Mouse (Mus musculus): Measurements from ENCODE around the gene Lmntd1. TPM values are rescaled to one million over a fixed set of nuclear protein-coding genes. Genes with fewer than 3 reads are reported as not detected.

Gene Lmntd1
- polyA plus RNA-seq, 1 experiment from 2014 or later: 0.78 TPM

DNA sequence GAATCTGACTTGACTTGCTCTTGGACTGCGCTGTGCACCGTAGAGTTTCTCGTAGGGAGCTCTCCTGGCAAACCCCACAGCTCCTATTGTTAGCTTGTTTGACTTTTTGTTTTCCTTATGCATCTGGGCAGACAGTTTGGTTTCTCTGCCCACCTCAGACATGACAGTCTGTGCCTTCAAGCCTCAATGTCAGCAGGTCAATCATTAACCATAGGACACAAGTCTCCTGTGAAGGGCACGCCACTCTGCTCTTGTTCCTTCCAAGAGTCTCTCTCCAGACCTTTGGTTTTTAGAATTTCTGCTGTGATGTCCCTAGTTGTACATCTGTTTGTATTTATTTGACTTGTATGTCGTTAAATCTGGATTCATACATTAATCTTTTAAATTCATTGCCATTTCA, 63.1 kb downstream of the Lmntd1 start:
- Histone ChIP-seq H3K27me3 (no peaks in the 10 kb centered on the region), H3K27ac (no peak overlapping the region), H3K9me3 (no peaks in the 10 kb centered on the region), H3K9ac (replicated peaks) (no peak overlapping the region), H3K4me2 (replicated peaks) (no peak overlapping the region), H3K4me3 (replicated peaks) (no peak overlapping the region), H3K36me3 (no peaks in the 10 kb centered on the region), H3K4me1 (replicated peaks) (peaks cover 2% of the 10 kb centered on the region; the same call in 1 of the 2 replicates)
- WGBS: 87% methylated on average over 5 of the region's 5 CpGs
- ATAC-seq: no peak

DNA sequence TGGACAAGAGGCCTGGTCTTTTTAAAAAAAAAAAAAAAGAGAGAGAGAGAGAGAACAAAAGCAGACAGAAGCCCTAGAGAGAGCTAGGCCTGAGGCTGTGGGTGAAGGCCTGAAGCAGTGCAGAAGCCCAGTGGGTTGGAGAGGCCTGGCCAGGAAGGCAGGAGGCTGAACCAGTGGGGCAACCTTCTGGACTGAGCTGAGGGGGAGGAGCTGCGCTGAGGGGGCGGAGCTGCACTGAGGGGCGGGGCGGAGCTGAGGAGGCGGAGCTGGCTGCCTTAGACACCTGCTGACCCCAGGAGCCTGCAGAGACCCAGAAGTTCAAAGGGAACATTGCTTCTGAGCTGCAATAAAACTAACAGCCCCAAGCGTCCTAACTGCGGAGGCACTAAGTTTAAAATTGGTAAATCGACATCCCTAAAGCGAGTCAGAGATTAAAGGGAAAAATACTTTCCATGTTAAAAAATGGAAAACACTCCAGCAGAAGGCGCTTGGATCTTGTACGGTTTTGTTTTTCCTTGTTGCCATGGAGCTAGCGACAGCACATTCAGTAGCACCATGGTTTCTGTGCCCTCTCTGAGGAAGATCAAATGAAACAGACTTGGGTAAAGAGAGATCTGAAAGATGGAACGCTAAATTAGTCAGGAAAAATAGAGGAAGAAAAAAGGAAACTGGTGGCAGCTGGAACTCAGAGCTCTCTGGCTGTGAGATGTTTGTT, 68.0 kb downstream of the Lmntd1 start:
- no peak overlapping the region for H3K4me3 ChIP-seq (replicated peaks)
- 0 out of 2 replicates have a peak, but pooled peaks cover 4% of the 10 kb centered on the region for H3K36me3 ChIP-seq
- no peak overlapping the region for H3K9ac ChIP-seq (replicated peaks)
- H3K27ac ChIP-seq: no peak overlapping the region
- peaks cover 6% of the 10 kb centered on the region; the same call in 1 of the 2 replicates for H3K4me1 ChIP-seq (replicated peaks)
- H3K4me2 ChIP-seq (replicated peaks): no peak overlapping the region
- no peaks in the 10 kb centered on the region for H3K27me3 ChIP-seq
- peaks cover 9% of the 10 kb centered on the region for H3K9me3 ChIP-seq
- peak; percentile 80 for ATAC-seq
- WGBS: 22% methylated on average over 13 of the region's 13 CpGs

DNA sequence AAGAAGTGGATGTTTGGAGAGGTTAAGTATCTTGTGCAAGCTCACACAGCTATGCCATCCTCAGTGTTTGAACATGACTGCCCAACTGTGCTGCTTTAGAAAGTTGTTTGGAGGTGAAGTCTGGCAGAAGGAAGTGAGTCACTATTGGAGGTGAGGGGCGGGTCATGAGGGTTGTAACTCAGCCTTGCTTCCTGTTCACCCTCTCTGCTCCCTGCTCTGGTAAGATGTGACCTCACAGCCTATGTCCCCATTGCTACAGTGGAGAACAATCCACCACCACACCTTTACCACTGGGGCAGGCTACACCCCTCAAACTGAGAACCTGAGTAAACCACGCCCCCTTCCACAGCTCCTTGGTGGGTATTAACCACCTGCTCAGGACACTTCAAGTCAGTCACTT, 69.3 kb downstream of the Lmntd1 start:
- 97% methylated on average over 2 of the region's 2 CpGs for WGBS
- no peak; the same call in 1 of the 2 replicates for ATAC-seq

DNA sequence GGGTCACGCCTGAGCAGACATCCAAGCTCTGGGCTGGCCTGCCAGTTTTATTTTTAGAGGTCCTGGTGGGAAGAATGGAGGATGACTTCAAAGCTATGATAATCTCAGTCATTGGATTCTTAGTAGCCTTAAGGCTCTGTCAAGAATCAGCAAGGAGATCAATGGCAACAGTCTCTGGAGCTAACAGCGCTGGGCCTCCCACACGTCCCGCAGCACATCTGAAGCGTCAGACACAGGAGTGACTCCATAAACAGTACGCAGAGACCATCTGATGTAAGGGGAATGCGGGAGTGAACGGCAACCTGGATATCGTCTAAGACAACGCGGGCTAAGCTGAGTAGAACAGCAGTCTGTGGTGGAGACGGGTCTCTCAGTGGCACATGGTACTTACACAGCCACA, 69.8 kb downstream of the Lmntd1 start:
- Histone ChIP-seq H3K4me3 (replicated peaks) (no peak overlapping the region), H3K4me2 (replicated peaks) (no peak overlapping the region), H3K4me1 (replicated peaks) (peaks cover 10% of the 10 kb centered on the region; the same call in 1 of the 2 replicates), H3K36me3 (0 out of 2 replicates have a peak, but pooled peaks cover 4% of the 10 kb centered on the region), H3K27me3 (no peaks in the 10 kb centered on the region), H3K9me3 (peaks cover 9% of the 10 kb centered on the region), H3K9ac (replicated peaks) (no peak overlapping the region), H3K27ac (no peak overlapping the region)
- 65% methylated on average over 12 of the region's 12 CpGs for WGBS
- ATAC-seq: peak; percentile 68

More for the DNA sequence above, 69.3 kb downstream of the Lmntd1 start:
- Histone ChIP-seq H3K27me3 (no peaks in the 10 kb centered on the region), H3K4me2 (replicated peaks) (no peak overlapping the region), H3K4me1 (replicated peaks) (peaks cover 6% of the 10 kb centered on the region; the same call in 1 of the 2 replicates), H3K36me3 (0 out of 2 replicates have a peak, but pooled peaks cover 4% of the 10 kb centered on the region), H3K4me3 (replicated peaks) (no peak overlapping the region), H3K27ac (no peak overlapping the region), H3K9me3 (peaks cover 9% of the 10 kb centered on the region), H3K9ac (replicated peaks) (no peak overlapping the region)

DNA sequence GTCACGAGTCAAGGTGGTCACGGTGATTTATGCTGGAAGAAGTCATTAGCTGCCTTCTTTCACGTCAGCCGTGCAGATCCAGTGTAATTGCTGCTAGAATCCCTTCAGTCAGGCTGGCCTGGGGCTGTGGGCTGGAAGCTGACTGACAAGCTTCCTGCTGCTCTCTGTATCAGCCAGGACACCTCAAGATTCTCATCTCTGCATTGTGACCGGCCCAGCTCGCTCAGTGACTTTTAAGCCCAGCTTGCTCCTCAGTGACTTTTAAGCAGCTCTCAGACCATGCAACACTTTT, 74.6 kb downstream of the Lmntd1 start:
- no peak overlapping the region for H3K9ac ChIP-seq (replicated peaks)
- H3K27ac ChIP-seq: no peak overlapping the region
- 0 out of 2 replicates have a peak, but pooled peaks cover 4% of the 10 kb centered on the region for H3K36me3 ChIP-seq
- ATAC-seq: 0 out of 2 replicates have a peak, but pooled peaks have one; percentile 37
- peaks cover 9% of the 10 kb centered on the region for H3K9me3 ChIP-seq
- no peaks in the 10 kb centered on the region for H3K27me3 ChIP-seq
- no peak overlapping the region for H3K4me2 ChIP-seq (replicated peaks)
- H3K4me1 ChIP-seq (replicated peaks): peaks cover 14% of the 10 kb centered on the region; the same call in 1 of the 2 replicates
- 33% methylated on average over 6 of the region's 6 CpGs for WGBS
- no peak overlapping the region for H3K4me3 ChIP-seq (replicated peaks)

DNA sequence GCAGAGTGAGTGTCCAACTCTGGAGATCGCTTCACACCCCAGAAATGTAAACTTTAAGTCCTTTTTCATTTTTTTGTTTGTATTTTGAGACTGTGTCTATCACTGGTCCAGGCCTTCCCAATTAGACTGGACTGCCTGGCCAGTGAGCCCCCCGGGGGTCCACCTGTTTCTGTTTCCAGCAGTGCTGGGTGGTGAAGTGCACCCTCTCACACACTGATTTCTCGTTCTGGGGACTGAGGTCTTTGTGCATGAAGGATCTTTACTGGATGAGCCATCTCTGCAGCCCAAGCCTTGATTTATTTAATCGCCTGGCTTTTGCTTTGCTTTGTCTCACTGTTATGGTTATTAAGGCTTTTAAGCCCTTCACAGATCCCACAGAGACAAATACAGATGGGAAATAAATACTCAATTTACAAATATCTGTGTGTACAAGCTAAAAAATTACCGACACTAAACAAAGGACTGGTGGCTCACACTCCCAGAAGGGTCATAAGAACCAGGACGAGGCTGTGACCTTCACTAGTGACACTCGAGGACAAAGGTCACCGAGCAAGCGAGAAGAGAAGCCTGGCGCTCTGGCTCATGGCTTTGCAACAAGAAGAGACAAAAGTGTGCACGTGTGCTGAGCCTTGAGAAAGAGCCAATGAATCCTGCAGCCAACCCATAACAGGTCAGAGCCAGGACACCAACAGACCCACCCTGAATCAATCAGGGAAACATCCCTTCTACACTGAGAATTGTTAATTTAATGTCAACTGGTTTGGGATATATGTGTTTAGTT, 75.1 kb downstream of the Lmntd1 start:
- H3K27me3 ChIP-seq: no peaks in the 10 kb centered on the region
- no peak overlapping the region for H3K4me3 ChIP-seq (replicated peaks)
- H3K36me3 ChIP-seq: 0 out of 2 replicates have a peak, but pooled peaks cover 4% of the 10 kb centered on the region
- peaks cover 14% of the 10 kb centered on the region; the same call in 1 of the 2 replicates for H3K4me1 ChIP-seq (replicated peaks)
- ATAC-seq: 0 out of 2 replicates have a peak, but pooled peaks have one; percentile 20
- no peak overlapping the region for H3K4me2 ChIP-seq (replicated peaks)
- H3K9ac ChIP-seq (replicated peaks): no peak overlapping the region
- H3K9me3 ChIP-seq: peaks cover 9% of the 10 kb centered on the region
- H3K27ac ChIP-seq: peak overlapping the region; percentile 1; the same call in 1 of the 2 replicates
- 44% methylated on average over 11 of the region's 11 CpGs for WGBS

DNA sequence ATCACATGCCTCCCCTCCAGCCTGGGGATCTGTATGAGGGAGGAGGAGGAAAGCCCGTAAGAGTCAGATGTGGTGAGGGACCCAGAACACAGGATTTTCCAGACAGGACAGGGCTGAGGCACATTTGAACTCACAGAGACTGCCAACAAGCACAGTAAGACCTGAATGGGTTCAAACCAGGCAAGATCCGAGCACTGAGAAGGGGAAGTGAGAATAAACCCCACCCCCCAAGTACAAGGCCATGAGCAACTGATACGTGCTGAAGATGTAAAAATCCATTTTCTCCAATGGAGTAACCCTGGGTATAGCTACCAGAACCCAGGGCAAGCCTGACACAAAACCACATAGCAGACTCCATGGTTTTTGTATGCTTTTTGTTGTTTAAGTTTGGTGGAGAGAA, 83.7 kb downstream of the Lmntd1 start:
- no peak overlapping the region for H3K4me3 ChIP-seq (replicated peaks)
- ATAC-seq: no peak
- no peak overlapping the region for H3K27ac ChIP-seq
- H3K27me3 ChIP-seq: no peaks in the 10 kb centered on the region
- 63% methylated on average over 3 of the region's 3 CpGs for WGBS
- no peaks in the 10 kb centered on the region for H3K4me1 ChIP-seq (replicated peaks)
- H3K36me3 ChIP-seq: no peaks in the 10 kb centered on the region
- no peak overlapping the region for H3K9ac ChIP-seq (replicated peaks)
- H3K4me2 ChIP-seq (replicated peaks): no peak overlapping the region
- H3K9me3 ChIP-seq: no peaks in the 10 kb centered on the region

DNA sequence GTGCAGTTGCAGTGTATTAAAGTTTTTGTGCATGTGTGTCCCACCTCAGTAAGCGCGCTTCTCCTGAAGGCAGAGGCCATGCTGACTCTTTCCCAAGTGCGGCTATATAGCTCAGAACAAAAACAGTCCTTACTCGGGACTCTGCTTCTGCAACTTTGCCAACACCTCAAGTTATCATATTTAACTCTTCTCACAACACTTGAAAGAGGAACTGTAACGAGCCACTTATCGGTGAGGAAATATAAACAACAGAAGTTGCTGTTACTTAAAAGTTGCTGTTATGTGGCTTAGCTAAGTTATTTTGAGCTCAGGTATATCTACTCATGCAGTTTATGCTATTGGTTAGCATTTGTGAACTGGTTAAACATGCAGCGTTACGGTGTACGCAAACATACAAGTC, 90.8 kb downstream of the Lmntd1 start:
- Histone ChIP-seq H3K4me2 (replicated peaks) (no peak overlapping the region), H3K36me3 (no peaks in the 10 kb centered on the region), H3K9me3 (no peaks in the 10 kb centered on the region), H3K27ac (no peak overlapping the region), H3K4me1 (replicated peaks) (peaks cover 4% of the 10 kb centered on the region; the same call in 1 of the 2 replicates), H3K4me3 (replicated peaks) (no peak overlapping the region), H3K9ac (replicated peaks) (no peak overlapping the region), H3K27me3 (no peaks in the 10 kb centered on the region)
- WGBS: 95% methylated on average over 9 of the region's 9 CpGs
- no peak for ATAC-seq

DNA sequence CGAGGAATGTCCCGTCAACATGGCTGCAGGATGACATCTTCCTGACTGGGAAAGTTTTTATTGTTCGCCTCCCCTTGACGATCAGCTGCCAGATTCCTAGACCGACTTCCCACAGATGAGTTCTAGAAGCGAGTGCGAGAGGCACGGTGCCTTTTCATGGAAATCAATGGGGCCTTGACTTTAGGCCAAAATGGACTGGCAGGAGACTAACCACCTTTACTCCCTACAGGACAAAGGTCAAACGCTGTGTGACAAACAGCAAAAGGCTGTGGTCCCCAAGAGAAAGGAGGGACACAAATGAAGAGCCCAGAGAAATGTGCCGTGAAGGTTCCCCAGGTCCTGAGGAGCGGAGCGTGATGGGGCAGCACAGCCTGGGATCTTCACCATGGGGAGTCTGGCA, 91.5 kb downstream of the Lmntd1 start:
- no peak overlapping the region for H3K4me3 ChIP-seq (replicated peaks)
- H3K9ac ChIP-seq (replicated peaks): no peak overlapping the region
- H3K4me1 ChIP-seq (replicated peaks): peaks cover 6% of the 10 kb centered on the region; the same call in 1 of the 2 replicates
- H3K36me3 ChIP-seq: no peaks in the 10 kb centered on the region
- WGBS: 77% methylated on average over 12 of the region's 12 CpGs
- H3K4me2 ChIP-seq (replicated peaks): no peak overlapping the region
- ATAC-seq: no peak
- H3K27me3 ChIP-seq: no peaks in the 10 kb centered on the region
- H3K9me3 ChIP-seq: no peaks in the 10 kb centered on the region
- no peak overlapping the region for H3K27ac ChIP-seq

DNA sequence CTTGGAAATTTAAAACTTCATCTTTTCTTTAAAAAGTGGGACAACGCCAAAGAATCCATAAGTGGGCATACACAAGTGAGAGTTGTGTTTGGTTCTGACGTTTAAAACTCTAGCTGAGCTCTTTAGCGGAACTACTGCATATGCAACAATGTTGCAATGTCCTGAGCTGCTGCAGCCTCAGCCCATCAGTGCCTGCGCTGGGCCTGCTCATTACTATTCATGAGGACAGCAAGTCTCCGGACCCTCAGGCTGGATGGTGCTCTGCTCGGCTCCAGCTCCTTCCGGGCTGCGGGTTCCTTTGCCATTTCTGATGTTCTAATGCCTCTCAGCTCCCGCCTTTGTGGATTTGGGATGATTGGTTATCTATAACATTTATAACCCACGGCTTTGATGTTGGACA, 97.1 kb downstream of the Lmntd1 start:
- no peak overlapping the region for H3K4me3 ChIP-seq (replicated peaks)
- ATAC-seq: peak; percentile 76
- no peak overlapping the region for H3K27ac ChIP-seq
- H3K36me3 ChIP-seq: no peaks in the 10 kb centered on the region
- H3K27me3 ChIP-seq: no peaks in the 10 kb centered on the region
- 31% methylated on average over 10 of the region's 10 CpGs for WGBS
- H3K4me1 ChIP-seq (replicated peaks): peaks cover 20% of the 10 kb centered on the region
- no peak overlapping the region for H3K4me2 ChIP-seq (replicated peaks)
- no peaks in the 10 kb centered on the region for H3K9me3 ChIP-seq
- no peak overlapping the region for H3K9ac ChIP-seq (replicated peaks)

DNA sequence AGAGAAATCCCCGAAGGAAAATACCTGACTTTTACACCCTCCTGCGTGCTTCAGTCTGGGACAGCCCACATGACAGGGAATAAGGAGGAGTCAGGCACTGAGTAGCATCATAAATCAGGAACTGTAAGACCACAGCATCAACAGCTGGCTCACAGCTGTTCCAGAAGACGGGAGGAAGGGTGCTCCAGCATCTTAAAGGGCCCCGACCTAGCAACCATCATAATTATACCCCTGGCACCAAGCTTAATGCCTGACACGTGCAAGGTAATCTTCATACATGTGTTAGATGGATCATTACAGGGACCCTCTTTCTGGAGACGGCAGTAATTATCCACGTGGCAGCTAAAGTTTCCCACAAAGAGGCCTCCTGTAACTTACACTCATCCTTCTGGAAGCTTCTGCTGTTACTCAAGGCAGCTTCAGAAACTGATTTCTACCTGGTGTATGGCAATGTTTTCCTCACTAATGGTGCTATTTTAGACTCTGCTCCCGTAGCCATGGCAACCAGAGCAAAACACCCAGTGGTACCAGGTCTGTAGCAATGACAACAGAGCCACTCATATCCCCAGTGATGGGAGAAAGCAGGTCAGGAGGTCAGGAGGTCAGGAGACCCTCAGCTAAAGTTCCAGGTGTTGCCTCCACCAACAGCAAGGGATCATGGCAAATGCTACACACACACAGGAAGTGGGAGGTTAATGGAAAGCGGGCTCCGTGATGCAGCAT, 98.1 kb downstream of the Lmntd1 start:
- Histone ChIP-seq H3K9me3 (no peaks in the 10 kb centered on the region), H3K4me2 (replicated peaks) (no peak overlapping the region), H3K36me3 (no peaks in the 10 kb centered on the region), H3K27ac (no peak overlapping the region), H3K4me1 (replicated peaks) (peaks cover 20% of the 10 kb centered on the region), H3K27me3 (no peaks in the 10 kb centered on the region), H3K9ac (replicated peaks) (no peak overlapping the region), H3K4me3 (replicated peaks) (no peak overlapping the region)
- 75% methylated on average over 10 of the region's 10 CpGs for WGBS
- ATAC-seq: 0 out of 2 replicates have a peak, but pooled peaks have one; percentile 12

Measured in midbrain, embryonic 13.5 days (tissue).